Mouse (Mus musculus) spleen, adult 18-20 months (tissue): ENCODE measurements around the gene Cdk5rap1.
"Not testable (repeated sequence)": the region's sequence is repeated elsewhere in the genome, so short reads cannot be mapped to it uniquely, and the experiment has no call there.

Source experiments
- DNase-seq, 2 experiments: peaks; one replicate each; pipeline ENCODE4 v3.0.0; 2022; ENCODE audit warnings: mixed read lengths in 2 of 2

Gene Cdk5rap1

GRCm38 (mm10) chr2:154374807-154375601 is 2.2 kb upstream of the Cdk5rap1 start:
- DNase-seq, result no peak

- peak; percentile 28 to 69 for DNase-seq
Observed at GRCm38 (mm10) chr2:154373961-154374632, 1.3 kb upstream of the Cdk5rap1 start.

GRCm38 (mm10) chr2:154372151-154372829 is 520 bp downstream of the Cdk5rap1 start:
- peak; percentile 69 to 88 for DNase-seq

- DNase-seq, result no peak
Observed at GRCm38 (mm10) chr2:154367510-154367909, 5.3 kb downstream of the Cdk5rap1 start.

- DNase-seq, result not testable (repeated sequence)
Observed at GRCm38 (mm10) chr2:154354000-154354425, 18.8 kb downstream of the Cdk5rap1 start.

- DNase-seq, result no peak
Observed at GRCm38 (mm10) chr2:154348152-154348551, 24.7 kb downstream of the Cdk5rap1 start.

GRCm38 (mm10) chr2:154339356-154339755 is 33.5 kb downstream of the Cdk5rap1 start:
- no peak for DNase-seq

GRCm38 (mm10) chr2:154338161-154338560 is 34.6 kb downstream of the Cdk5rap1 start:
- DNase-seq, result no peak

GRCm38 (mm10) chr2:154335572-154335971 is 37.2 kb downstream of the Cdk5rap1 start:
- no peak for DNase-seq

GRCm38 (mm10) chr2:154326852-154327251 is 46.0 kb downstream of the Cdk5rap1 start:
- DNase-seq, result no peak

- not testable (repeated sequence) for DNase-seq
Observed at GRCm38 (mm10) chr2:154313771-154314170, 59.0 kb downstream of the Cdk5rap1 start.

- DNase-seq, result not testable (repeated sequence)
Observed at GRCm38 (mm10) chr2:154306927-154307326, 65.9 kb downstream of the Cdk5rap1 start, which contains the start of gene Bpifb9b. Bpifb9b (plus strand) TSS chr2:154307227.

- DNase-seq, result not testable (repeated sequence)
Observed at GRCm38 (mm10) chr2:154304604-154305003, 68.2 kb downstream of the Cdk5rap1 start.

- DNase-seq, result no peak
Observed at GRCm38 (mm10) chr2:154301763-154302162, 71.0 kb downstream of the Cdk5rap1 start.

- peak; percentile 30 to 78 for DNase-seq
Observed at GRCm38 (mm10) chr2:154300496-154300895, 72.3 kb downstream of the Cdk5rap1 start.

- peak in 1 of 2 experiments; percentile 34 for DNase-seq
Observed at GRCm38 (mm10) chr2:154294746-154295145, 78.1 kb downstream of the Cdk5rap1 start.

GRCm38 (mm10) chr2:154292833-154293232 is 80.0 kb downstream of the Cdk5rap1 start:
- DNase-seq, result no peak

GRCm38 (mm10) chr2:154291866-154292265 is 80.9 kb downstream of the Cdk5rap1 start:
- not testable (repeated sequence) for DNase-seq
